Mouse (Mus musculus) heart, adult 2 months (tissue): ENCODE measurements around the gene Serpinb6c.

Source experiments
- CTCF ChIP-seq: fragments of 200-600 bp; IDR thresholded peaks from 2 replicates; pipeline ENCODE4 v1.8.1; 2022; ENCODE audit warnings: antibody characterized with exemption, mild to moderate bottlenecking, moderate library complexity
- EP300 ChIP-seq: fragments of 200-500 bp; IDR thresholded peaks from 2 replicates; pipeline ENCODE4 v1.6.1; 2011; ENCODE audit warnings: low read depth, low read length, control low read depth; ENCODE audit not compliant: insufficient read depth
- POLR2A ChIP-seq: fragments of 200-500 bp; IDR thresholded peaks from 2 replicates; pipeline ENCODE4 v1.6.1; 2011; ENCODE audit warnings: mild to moderate bottlenecking, low read depth, low read length, control low read depth; ENCODE audit not compliant: insufficient read depth

- TF ChIP-seq CTCF (no peak), POLR2A (no peak), EP300 (no peak)
Measured at GRCm38 (mm10) chr13:33951308-33952074, 46.0 kb upstream of the Serpinb6c start.
